Mouse (Mus musculus) cerebellum, postnatal 4 days (tissue): ENCODE data around the gene Tmed8.
A peak's percentile ranks its signal among the peaks of the same experiment; 100 is the strongest.
"Not testable (repeated sequence)": the region's sequence is repeated elsewhere in the genome, so short reads cannot be mapped to it uniquely, and the experiment has no call there.

ENCODE experiments used
- DNase-seq, 2 experiments: peaks; one replicate each; pipeline ENCODE4 v3.0.0; 2022; ENCODE audit warnings: low spot score in 2 of 2, mixed read lengths in 1 of 2

The Tmed8 gene

DNA sequence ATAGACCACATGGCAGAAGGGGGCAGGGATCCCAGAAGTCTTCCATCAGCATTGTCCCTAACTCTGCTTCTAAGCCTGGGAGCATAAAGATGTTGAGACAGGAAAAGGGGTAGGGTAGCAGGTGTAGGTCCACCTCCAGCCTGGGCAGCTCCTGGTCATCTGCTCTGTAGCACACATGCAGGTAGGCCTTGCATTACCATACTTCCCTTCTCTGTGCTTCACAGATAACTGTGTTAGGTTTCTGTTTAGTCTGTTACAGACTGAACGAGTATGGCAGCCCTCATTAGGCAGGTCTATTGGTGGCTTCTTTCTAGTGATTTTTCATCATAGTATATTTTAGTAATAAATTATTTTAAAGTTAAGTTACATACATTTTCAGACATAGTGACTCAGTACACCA is 39.9 kb downstream of the Tmed8 start:
- no peak for DNase-seq

DNA sequence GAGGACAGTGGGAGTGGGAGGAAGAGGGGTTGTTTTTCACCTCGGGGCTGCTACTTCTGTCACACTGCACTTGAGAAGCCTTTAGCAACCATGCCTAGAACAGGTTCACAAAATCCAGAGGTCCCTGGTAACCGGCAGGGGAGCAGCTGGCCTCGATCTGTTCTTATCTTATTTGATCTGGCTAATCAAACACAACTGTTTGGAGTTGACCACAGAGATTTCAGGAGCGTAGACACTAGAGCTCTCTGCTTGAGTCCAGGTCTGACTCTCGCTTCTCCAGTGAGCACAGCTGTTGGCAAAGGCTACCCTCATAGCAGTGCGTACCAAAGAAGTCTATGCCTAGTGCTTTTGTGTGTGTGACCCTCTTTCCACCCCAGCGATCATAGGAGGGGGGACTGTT is 42.2 kb downstream of the Tmed8 start:
- no peak for DNase-seq

DNA sequence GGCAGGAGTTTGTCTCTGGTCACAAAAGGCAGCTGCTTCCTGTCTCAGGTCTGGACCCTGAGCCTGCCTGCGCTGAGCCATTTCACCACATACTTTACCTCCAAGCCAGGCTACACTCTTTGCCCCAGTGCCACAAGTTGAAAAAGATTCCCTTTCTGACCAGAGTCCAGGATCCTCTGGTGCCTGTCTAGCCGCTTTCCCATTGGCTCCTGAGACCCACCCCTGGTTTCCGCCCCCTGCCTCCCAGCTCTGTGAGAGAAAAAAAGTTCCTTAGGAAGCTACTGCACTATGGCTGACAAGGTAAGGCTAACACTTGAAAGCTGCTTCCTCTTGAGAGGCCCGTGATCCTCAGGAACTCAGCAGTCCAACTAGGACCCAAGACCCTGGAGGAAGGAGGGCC is 42.9 kb downstream of the Tmed8 start:
- DNase-seq = no peak

DNA sequence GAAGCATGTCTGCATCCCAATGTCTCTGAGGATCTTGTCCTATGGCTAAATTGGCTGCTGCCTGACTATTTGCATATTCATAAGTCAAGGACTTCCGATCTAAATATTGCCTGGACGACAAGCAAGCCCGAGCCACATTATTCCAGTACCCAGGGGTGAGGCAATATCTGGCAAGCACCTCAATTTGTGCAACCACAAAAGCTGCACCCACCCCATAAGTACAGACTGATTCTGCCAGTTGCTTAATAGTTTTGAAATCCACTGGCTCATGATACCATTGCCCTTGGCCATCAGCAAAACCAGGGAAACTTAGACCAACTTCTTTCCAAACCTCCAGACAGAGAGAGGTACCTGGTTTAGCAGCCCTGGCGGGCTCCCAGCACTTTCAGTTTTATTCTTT is 45.8 kb downstream of the Tmed8 start:
- DNase-seq = not testable (repeated sequence)

DNA sequence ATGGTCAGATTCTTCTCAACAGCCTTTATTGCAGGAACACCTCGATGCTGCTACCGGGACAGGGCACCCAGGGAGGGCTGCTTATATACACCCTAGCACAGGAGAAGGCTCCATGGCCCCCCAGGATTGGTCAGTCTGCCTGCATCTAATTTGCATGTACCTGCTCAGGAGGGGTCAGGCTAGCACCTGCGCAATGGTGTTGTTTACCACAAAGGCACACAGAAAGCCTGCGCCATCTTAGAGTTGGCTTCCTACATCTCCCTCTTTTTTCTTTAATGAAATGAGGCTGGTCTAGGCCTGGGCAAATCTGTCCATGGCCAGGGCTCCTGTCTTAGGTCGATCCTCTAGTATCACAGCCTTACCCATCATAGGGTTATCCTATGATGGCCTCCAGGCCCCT is 50.8 kb downstream of the Tmed8 start:
- DNase-seq = no peak

GRCm38 (mm10) chr12:87148136-87148535 is 52.1 kb downstream of the Tmed8 start:
- no peak for DNase-seq

- peak; percentile 63 to 82 for DNase-seq
Measured at GRCm38 (mm10) chr12:87147395-87148089, 52.7 kb downstream of the Tmed8 start, which contains the start of gene Pomt2. TSS of gene Pomt2 (minus strand) at chr12:87147968.

DNA sequence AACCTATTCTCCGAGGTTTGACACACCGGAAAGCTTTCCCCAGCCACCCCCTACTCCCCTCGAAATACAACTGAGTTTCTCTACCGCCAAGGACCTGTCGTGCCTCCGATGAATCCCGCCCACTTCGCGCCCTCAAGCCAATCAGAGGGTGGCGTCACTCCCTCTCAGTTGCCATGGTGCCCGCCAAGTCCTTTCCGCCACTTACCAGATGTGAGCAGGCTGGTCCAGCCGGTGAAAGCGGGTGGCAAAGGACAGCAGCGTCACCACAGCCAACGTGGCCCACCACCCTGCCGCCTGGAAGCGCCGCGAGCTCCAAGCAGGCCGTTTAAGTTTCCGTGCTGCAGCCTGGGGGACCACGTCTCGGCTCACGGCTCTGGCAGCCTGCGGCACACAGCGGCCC is 53.3 kb downstream of the Tmed8 start, which contains the start of gene Gstz1:
Gene Gstz1, plus strand, starts transcription at position 200 of the 400 bp plus-strand sequence.
- peak; percentile 78 to 86 for DNase-seq

GRCm38 (mm10) chr12:87142156-87142555 is 58.1 kb downstream of the Tmed8 start:
- DNase-seq = no peak

DNA sequence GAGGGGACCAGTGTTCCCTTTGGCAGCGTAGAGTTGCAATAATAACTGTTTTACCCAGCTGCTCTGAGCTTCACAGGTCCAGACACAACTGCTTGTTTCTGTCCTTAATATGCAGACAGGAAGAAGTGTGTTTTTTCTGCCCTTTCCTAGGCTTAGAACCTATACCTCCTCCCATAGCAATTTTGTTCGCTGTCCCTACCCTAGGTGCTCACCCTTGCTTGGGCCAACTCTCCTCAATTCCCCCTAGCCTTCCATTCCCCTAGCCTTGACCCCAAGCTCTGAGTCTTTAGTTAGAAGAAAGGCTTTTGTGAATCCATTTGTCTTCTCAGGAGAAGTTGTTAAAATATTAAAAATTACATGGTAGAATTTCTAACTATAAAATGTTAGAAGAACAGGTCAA is 61.5 kb downstream of the Tmed8 start:
- no peak for DNase-seq

DNA sequence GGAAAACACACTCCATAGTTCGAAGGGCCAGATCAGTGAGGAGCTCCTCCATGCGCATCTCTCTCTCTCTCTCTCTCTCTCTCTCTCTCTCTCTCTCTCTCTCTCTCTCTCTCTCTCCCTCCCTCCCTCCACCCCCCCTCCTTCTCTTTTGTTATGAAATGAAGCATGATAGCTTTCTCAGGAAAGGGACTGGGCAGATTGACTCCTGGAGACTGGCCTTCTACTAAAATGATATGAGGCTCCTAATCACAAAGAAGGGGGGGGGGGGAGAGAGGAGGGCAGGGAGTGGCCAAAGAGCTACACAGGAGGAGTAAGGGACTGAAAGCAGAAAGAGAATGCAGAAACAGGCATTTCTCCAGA is 61.9 kb downstream of the Tmed8 start:
- no peak for DNase-seq

GRCm38 (mm10) chr12:87137439-87138341 is 62.6 kb downstream of the Tmed8 start:
- DNase-seq = no peak

DNA sequence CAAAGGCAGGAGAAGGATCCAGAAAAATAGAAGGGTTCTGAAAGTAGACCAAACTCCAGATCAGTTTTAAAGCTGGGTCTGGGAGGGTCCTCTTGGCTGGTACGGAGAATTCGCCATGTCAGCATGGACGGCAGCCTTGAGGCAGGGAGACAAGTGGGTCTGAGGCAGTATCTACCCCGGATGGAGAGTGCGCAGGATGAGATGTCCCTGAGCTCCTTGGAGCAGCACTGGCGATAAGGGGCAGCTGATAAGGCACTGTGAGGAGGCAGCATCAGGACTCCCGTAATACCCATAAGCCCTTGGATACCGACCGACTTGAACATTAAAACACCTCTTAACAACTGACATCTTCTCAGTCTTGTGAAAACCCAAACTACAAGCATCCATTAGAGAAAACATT is 67.5 kb downstream of the Tmed8 start:
- DNase-seq = no peak

GRCm38 (mm10) chr12:87132210-87132609 is 68.0 kb downstream of the Tmed8 start:
- DNase-seq = no peak

DNA sequence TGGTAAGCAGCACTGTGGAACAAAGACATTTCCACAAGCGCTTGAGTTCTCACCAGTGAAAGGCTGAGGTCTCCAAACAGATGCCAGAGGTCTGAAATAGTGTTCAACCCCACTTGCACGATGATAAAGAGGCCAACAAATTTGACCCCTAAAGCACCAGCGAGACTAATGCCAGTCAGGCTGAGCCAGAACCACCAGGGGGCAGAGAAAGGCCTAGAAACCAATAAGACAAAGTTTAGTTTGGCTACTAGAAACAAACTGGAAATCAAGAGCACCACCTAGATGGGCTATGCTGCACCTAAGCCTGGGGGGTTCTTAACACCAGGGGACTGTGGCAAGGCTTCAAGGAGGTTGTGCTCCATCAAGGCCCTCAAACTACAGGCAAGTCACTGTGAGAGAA is 68.6 kb downstream of the Tmed8 start:
- DNase-seq = peak in 1 of 2 experiments; percentile 28

DNA sequence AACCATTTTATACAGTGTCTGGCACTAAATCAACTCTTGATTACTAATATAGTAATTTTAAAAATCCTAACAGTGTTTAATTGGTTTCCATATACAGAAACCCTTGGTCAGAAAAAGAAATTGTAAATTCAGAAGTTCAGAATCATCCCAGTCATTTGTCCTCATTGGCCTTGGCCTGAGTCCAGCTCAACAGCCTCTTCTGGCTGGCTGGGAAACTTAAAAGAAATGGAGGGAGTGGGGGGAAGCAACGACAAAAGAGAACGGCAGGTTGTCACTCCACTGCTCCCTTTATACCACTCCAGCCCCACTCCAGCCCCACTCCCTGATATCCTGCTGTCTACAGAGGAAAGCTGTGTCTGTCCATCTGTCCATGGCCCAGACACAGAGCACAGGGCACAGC is 69.1 kb downstream of the Tmed8 start:
- DNase-seq = no peak

DNA sequence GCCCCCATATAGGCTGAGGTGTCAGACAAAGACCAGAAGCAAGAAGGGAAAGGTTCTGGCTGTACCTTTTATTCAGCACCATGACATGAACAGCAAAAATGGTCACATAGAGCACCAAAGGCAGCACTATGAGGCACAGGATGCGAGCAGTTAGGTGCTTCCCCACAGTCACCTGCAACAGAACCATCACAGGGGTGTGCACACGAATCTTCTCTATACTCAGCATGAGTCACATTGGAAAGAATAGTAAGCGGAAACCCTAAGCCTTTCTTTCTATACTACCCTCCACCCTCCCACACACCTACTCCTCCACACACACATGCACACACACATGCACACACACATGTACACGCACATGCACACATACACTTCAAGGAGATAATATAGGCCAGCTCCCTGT is 70.0 kb downstream of the Tmed8 start:
- DNase-seq = no peak

GRCm38 (mm10) chr12:87127256-87127655 is 73.0 kb downstream of the Tmed8 start:
- DNase-seq = no peak

- DNase-seq = no peak
Measured at GRCm38 (mm10) chr12:87121918-87122589, 78.2 kb downstream of the Tmed8 start.
